Mouse (Mus musculus): Measurements from ENCODE around the gene Gstz1.
"Not testable (repeated sequence)": the region's sequence is repeated elsewhere in the genome, so short reads cannot be mapped to it uniquely, and the experiment has no call there.

Gstz1 gene

DNA sequence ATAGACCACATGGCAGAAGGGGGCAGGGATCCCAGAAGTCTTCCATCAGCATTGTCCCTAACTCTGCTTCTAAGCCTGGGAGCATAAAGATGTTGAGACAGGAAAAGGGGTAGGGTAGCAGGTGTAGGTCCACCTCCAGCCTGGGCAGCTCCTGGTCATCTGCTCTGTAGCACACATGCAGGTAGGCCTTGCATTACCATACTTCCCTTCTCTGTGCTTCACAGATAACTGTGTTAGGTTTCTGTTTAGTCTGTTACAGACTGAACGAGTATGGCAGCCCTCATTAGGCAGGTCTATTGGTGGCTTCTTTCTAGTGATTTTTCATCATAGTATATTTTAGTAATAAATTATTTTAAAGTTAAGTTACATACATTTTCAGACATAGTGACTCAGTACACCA is 13.3 kb downstream of the Gstz1 start:
- DNase-seq = no peak

DNA sequence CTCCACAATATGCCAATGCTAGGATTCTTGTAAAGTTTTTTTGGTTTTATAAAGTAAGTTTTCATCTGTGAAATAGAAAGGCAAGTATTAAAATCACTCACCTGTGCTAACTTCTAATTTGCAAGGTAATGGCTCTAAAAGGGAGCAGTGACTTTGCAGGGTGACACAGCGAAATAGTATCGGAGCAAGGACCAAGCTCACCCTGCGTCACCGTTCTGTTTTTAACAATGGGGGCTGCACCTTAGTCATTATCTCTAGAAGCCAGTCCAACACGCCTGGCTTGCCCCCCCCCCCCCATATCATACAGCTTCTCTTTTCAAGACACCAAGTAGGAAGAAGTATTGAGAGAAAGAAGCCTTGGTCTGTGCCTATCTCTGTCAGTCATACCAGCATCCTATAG is 13.8 kb downstream of the Gstz1 start:
- DNase-seq = no peak

DNA sequence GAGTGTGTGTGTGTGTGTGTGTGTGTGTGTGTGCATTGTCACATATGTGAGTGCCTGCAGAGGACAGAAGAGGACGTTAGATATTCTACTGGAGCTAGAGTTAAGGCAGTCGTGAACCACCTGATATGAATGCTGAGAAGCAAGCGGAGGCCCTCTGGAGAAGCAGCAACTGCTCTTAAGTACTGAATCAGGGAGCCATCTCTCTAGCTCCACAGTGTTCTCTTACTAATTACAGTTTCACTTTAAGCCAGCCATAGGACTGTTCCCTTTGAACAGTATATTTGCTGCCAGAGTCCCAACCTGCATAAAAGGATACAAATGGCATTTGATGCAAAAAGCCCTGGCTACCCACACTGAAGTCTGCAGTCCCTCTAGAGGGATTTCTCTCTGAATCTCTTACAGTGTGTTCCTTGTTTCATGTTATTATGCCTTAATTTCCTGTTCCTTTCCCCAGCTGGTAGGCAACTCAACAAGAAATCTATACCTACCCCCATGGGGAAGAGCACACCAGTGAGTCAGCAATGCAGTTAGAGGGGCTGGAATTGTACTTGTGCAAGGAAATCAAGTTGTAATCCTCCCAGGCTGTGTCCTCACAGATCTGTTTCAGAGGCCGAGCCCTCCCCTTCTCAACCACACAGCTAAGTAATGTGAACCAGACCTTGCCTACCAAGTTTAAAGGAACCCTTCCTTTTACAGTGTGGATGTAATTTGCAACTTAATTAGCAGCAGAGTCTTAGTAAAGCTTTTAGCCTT is 28.4 kb downstream of the Gstz1 start:
- DNase-seq = no peak

DNA sequence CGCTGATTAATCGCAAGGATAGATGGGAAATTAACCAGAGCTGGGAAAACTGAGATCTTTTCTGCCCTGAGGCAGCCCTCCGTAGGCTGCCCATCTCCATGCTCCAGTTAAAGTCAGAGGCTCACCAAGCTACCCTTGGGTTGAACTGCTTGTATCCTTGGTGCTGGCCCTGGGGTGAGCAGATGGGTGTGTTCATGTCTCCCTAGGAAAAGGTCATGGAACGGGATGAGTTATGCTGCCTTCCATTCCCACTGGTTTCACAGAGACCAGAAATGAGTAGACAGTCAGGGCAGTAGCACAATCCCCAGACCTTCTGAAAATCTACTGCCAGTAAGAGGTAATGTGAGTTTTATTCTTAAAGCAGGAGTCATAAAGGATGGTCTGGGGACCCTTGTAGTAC is 30.7 kb downstream of the Gstz1 start:
- DNase-seq = no peak

DNA sequence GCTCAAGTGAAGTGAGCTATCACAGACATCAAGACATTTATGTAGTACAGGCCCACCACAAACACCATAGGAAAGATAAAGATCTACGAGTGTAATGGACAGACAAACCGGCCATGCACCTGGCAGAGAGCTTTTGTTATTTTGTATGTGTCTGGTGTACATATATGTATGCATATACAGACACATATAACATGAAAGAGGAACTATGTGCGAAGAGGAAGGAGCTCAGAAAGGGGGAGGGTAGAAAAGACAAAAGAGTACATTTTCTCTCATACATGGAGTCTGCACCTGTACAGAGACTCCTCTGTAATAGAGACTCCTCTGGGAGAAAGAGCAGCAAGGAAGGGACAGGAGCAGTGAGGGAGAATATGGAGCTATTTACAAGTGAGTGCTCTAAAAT is 46.0 kb downstream of the Gstz1 start:
- DNase-seq = no peak

DNA sequence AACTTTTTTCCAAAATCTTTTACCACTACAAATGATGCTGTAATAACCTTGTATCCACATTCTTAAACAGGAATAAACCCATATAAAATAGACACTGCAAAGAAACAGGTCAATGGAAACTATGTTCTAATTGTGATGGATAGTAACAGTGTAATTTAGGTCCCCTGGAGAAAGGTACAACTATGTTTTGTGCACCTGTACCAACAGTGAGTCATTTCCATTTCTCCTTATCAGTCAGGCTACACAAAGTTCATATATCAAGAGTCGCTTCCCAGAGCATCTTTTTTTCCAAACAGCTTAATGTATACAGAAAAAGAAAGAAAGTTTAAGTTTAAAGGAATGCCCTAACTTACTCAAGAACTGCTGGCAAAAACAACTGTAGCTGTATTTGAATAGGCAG is 48.1 kb downstream of the Gstz1 start:
- DNase-seq = no peak

DNA sequence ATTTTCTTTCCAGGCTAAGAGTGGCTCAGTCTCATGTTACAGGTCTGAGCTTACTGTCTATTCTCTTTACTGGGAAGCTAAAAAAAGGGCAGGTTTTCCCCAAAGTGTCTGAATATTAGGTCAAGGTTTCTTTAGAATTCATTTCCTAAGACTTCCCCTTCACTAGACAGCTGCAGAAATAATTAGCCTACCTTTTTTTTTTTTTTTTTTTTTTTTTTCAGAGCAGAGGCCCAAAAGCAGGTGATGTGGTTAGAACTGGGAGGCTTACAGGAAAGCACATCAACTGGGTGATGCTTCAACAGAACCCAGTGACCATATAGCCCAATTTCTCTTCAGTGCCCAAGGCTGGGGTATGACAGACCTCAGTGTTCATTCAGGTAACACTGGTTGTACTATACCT is 49.3 kb downstream of the Gstz1 start:
- no peak for DNase-seq

DNA sequence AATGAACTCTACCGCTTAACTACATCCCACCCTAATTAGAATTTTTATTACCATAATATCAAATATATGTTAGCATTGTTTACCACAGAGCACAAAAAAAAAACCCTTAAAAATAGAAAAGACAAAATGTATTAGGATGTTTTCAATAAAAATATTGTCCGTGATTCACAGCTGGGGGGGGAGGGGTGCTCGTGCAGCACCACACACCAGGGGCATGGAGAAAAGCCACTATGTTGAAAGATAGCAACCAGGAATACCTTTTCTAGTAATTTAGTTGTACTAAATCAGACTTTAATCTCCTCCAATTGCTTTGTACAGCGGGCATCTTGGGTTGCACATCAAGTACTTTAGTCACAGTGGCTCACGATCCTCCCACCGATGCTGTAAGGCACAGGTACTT is 51.8 kb downstream of the Gstz1 start:
- no peak for DNase-seq

DNA sequence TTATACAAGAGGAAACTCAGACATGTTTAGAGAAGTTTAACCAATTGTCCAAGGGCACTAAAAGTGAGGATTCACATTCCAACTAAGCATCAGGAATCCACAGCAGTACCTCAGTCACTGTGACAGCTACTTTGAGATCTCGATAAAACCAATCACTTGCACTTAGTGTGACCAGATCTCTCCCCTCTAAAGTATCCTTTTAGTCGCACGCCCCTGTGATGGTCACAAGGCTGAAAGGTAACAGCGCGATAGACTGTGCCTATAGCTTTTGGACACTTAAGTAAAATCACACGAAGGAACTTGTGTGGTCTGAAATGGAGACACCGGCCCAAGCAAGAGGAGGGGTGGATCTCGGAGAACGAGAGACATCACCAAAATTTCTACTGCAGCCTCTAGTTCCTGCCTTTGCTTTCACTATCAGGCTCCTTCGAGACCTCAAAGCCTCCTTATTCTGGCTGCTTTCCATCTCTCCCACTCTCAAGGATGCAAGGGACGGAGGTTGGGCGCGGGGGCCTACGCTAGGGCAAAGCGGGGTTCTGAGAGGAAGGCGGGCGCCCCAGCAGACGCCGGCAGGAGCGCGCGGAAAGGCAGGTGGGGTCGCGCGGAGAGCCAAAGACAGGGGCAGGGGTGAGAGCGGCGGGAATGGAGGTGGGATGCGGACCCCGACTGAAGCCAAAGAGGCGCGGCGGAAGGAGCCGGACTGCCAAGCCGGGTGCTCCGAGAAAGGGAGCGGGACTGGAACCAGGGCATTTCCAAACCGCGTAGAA is 52.4 kb downstream of the Gstz1 start, which contains the start of gene Samd15:
TSS of gene Samd15 (plus strand) at position 518 of the 767 bp plus-strand sequence.
- DNase-seq = peak; percentile 61

DNA sequence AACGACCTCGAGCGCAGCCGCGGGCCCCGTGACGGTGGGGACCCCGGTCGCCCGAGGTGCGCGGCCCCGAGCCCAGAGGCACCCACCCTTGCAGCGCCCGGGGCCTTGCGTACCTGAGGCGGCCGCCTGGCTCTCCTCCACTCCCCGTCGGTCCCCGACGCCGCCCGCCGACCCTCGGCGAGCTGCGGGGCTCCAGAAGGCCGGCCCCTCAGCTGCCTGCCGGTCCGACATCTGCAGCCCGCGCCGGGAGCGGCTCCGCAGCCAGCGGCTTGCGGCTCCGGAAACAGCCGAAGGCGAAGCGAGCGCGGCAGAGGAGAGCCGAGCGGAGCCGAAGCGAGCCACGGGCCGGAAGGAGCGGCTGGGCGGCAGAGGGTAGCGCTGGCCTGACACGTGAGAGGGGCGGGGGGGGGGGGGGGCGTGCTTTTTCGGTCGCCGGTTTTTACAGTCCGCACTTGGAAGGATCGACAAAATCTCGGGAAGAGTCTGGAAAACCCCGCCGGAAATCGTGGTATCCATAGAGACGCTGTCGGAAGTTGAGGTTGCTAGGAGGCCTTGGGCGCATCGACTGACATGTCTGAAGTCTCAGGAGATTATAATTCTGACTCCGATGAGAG is 53.1 kb downstream of the Gstz1 start, which contains the start of gene Tmed8:
TSS of gene Tmed8 (minus strand) at position 482 of the 614 bp plus-strand sequence.
- peak; percentile 89 for DNase-seq

DNA sequence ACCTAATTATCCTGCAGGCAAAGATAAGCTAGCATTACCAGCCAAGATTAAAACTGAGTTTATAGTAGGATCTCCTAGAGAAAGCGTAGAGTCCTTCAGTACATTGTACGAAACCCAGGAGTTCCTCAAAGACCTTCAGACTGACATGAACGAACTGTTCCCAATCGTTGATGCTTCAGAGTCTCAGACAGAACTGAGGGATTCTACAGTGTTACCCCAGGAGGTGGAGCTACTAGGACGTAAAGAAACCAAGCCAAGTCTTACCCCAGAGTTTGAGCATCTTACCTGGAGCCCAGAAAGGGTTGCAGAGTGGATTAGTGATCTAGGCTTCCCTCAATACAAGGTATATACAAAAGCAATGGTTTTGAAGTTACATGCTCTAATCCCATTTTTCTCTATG is 54.7 kb downstream of the Gstz1 start:
- DNase-seq = no peak

DNA sequence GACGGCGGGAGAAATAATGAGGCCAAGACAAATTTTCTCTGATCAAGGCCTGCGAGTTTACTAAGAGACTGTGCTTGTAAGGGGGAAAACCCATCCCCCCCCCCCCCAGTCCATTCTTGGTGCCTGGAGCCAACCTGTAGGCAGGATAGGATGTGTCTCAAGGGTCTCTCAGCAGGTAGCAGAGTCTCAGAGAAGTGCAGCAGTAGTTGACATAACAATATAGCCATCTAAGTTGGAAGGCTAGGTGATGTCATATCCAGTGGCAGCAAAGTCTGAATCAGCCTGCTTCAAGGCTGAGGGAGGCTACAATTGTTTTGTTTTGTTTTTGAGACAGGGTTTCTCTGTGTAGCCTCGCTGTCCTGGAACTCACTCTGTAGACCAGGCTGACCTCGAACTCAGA is 58.8 kb downstream of the Gstz1 start:
- DNase-seq = not testable (repeated sequence)

DNA sequence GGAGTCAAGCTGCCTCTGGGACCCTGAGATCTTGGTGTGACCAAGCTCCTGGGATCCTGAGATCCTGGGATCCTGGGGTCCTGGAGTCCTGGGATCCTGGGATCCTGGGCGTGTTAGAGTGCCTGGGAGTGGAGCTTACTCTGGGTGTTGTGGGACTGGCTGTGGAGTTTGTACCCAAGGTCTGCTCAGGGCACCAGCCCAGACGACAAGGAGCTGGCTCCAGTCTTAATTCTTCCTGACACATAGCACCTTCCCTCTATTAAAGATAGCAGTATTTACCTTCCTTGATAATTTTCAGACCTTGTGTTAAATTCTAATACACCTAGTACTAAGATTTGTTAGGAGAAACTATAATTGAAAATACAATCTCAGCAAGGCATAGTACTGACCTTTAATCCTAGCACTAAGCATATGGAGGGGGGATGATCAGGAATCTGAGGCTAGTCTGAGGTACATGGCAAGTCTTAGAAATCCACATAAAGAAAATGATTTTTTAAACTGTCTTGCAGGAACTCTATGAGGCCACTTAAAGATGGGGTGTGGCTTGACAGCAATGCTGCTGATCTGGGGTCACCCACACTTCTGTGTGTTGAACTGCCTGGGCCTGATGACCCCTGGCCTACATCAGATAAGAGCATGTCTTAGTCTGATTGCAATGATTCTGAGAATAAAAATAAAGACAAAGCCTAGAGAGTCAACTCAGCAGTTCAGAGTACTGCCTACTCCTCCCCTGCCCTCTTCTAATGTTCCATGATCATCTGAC is 66.1 kb downstream of the Gstz1 start:
- no peak for DNase-seq
